Mouse (Mus musculus): ENCODE measurements around the gene Itga2. TPM values are rescaled to one million over a fixed set of nuclear protein-coding genes. Genes with fewer than 3 reads are reported as not detected.
A peak's percentile ranks its signal among the peaks of the same experiment; 100 is the strongest.

The Itga2 gene
- polyA plus RNA-seq, 1 experiment: 0.34 TPM

DNA sequence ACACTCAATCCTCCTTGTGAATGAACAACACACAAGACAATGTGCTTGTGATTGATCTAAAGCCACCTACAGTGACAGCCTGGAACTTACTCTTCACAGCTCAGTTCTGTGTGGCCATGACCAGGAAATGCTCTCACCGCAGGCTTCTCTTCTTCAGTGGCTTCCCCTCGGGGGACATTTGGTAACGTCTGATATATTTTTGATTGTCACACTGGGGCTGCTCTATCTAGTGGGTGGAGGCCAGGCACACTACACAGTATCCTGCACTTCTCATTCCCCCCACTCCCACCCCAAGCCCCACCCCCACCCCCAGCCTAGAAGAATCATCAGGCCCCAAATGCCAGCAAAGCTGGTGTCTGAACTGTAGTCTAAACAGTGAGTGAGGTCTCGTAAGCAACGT, 16.1 kb downstream of the Itga2 start:
- TF ChIP-seq FLI1 (IDR thresholded peaks at IDR 0.05; ENCODE audit: low read length) (no peak), GATA1 (IDR thresholded peaks at IDR 0.05; ENCODE audit: borderline replicate concordance, low read length) (no peak)
- H3K4me3 ChIP-seq (replicated peaks): peak overlapping the region; percentile 53
- peaks cover 19% of the 10 kb centered on the region for H3K36me3 ChIP-seq (replicated peaks; ENCODE audit: low read length)
- H3K4me1 ChIP-seq: peaks cover 59% of the 10 kb centered on the region
- H3K27me3 ChIP-seq (replicated peaks): no peaks in the 10 kb centered on the region
- H3K9me3 ChIP-seq: peaks cover 7% of the 10 kb centered on the region

DNA sequence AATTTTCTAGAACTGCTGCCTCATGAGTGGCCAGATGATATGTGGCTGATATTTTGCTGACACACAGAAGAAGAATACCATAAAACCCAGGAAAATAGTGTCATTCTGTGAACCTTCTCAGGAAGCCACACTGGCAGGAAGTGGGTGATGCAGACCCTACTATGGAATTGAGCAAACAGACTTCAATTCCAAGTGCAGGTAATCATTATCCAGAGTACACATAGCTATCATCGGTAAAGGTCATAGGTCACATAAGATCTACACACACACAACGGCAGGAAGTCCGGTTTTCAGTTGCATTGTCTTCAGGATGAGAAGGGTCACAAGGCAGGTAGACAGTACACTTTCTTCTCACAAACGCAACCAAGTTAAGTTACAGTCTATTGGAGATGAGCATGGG, 16.9 kb downstream of the Itga2 start:
- TF ChIP-seq GATA1 (IDR thresholded peaks at IDR 0.05; ENCODE audit: borderline replicate concordance, low read length): no peak
- no peak for TF ChIP-seq FLI1 (IDR thresholded peaks at IDR 0.05; ENCODE audit: low read length)
- Histone ChIP-seq H3K4me3 (replicated peaks) (peak overlapping the region; percentile 60), H3K36me3 (replicated peaks; ENCODE audit: low read length) (peaks cover 16% of the 10 kb centered on the region), H3K9me3 (peaks cover 4% of the 10 kb centered on the region), H3K4me1 (peaks cover 67% of the 10 kb centered on the region), H3K27me3 (replicated peaks) (no peaks in the 10 kb centered on the region)

DNA sequence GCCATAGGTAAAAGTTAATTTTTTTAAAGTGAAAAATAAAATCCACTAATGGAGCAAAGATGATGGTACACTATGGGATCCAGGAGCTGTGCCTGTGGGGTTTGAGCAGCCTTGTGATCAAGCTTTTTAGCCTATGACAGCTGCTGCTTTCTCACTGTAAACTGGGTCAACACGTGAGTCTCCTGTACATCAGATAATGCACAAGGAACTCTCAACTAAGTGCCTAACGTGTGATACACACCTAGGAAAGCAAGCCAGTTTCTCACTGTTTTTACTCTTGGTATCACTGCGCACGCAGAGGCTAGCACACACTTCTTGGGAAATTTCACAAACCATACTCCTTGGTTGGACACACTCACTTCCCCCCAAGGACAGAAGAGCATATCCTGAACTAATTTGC, 17.3 kb downstream of the Itga2 start:
- TF ChIP-seq FLI1 (IDR thresholded peaks at IDR 0.05; ENCODE audit: low read length) (no peak), GATA1 (IDR thresholded peaks at IDR 0.05; ENCODE audit: borderline replicate concordance, low read length) (no peak)
- peaks cover 71% of the 10 kb centered on the region for H3K4me1 ChIP-seq
- H3K27me3 ChIP-seq (replicated peaks): no peaks in the 10 kb centered on the region
- peaks cover 12% of the 10 kb centered on the region for H3K36me3 ChIP-seq (replicated peaks; ENCODE audit: low read length)
- H3K4me3 ChIP-seq (replicated peaks): peak overlapping the region; percentile 69
- H3K9me3 ChIP-seq: peaks cover under 1% of the 10 kb centered on the region; the same call in 1 of the 2 replicates

DNA sequence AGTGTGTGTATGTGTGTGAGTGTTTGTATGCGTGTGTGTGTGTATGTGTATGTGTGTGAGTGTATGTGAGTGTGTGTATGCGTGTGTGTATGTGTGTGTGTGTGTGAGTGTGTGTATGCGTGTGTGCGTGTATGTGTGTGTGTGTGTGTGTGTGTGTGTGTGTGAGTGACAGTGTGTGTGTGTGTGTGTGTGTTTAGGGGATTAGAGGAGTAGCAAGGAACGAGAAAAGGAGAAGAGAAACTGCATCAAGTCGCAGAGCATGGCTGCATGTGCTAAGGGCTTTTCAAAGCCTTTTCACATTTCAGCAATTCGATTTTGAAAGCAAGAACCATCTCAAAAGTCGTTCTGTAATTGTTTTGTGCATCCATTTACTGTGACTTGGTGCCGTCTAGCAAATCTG, 21.3 kb downstream of the Itga2 start:
- Histone ChIP-seq H3K4me3 (replicated peaks) (no peak overlapping the region), H3K9me3 (no peaks in the 10 kb centered on the region)

DNA sequence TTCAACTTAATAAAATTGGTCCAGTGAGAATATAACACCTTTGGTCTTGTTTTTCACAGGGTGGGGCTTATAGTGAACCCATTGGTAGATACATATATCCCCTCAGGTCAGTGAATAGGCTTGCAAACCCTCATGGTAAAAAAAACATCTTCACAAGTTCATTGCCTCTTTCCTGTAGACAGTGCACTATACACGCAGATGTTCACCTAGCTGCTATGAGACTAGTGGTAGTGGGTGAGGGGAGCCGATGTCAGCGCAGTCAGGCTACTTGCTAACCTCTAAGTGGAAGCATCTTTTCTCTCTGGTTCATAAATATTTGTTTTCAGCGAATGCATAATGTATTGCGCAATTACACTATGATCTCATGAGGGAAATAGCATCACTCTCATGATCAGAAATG, 22.4 kb downstream of the Itga2 start:
- peaks cover 13% of the 10 kb centered on the region for H3K36me3 ChIP-seq (replicated peaks; ENCODE audit: low read length)
- H3K27me3 ChIP-seq (replicated peaks): no peaks in the 10 kb centered on the region
- H3K9me3 ChIP-seq: no peaks in the 10 kb centered on the region
- TF ChIP-seq GATA1 (IDR thresholded peaks at IDR 0.05; ENCODE audit: borderline replicate concordance, low read length) (no peak), FLI1 (IDR thresholded peaks at IDR 0.05; ENCODE audit: low read length) (no peak)
- no peak overlapping the region for H3K4me3 ChIP-seq (replicated peaks)
- H3K4me1 ChIP-seq: peaks cover 55% of the 10 kb centered on the region

More for the DNA sequence above, 21.3 kb downstream of the Itga2 start:
- peaks cover 66% of the 10 kb centered on the region for H3K4me1 ChIP-seq
- H3K27me3 ChIP-seq (replicated peaks): no peaks in the 10 kb centered on the region
- TF ChIP-seq FLI1 (IDR thresholded peaks at IDR 0.05; ENCODE audit: low read length): no peak
- TF ChIP-seq GATA1 (IDR thresholded peaks at IDR 0.05; ENCODE audit: borderline replicate concordance, low read length): no peak
- H3K36me3 ChIP-seq (replicated peaks; ENCODE audit: low read length): peaks cover 13% of the 10 kb centered on the region

DNA sequence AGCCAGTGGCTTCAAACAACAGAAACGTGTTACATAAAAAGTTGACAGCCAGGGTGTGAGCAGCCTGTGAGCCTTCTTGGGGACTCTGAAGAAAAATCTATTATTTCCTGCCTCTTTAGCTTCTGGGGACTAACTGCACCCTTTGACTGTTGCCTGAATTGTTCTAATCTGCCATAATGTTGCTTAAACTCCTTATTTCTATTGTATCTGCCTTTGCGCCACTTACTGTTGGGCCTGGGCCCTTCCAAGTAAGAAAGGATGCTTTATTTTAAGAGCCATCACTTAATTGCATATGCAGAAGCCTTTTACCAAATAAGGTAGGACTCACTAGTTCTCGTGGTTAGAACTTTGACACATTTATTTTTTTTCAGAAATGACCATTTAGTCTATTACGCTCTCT, 24.0 kb downstream of the Itga2 start:
- H3K36me3 ChIP-seq (replicated peaks; ENCODE audit: low read length): peaks cover 13% of the 10 kb centered on the region
- peaks cover 57% of the 10 kb centered on the region for H3K4me1 ChIP-seq
- H3K27me3 ChIP-seq (replicated peaks): no peaks in the 10 kb centered on the region
- H3K4me3 ChIP-seq (replicated peaks): no peak overlapping the region
- TF ChIP-seq GATA1 (IDR thresholded peaks at IDR 0.05; ENCODE audit: borderline replicate concordance, low read length) (no peak), FLI1 (IDR thresholded peaks at IDR 0.05; ENCODE audit: low read length) (no peak)
- no peaks in the 10 kb centered on the region for H3K9me3 ChIP-seq

DNA sequence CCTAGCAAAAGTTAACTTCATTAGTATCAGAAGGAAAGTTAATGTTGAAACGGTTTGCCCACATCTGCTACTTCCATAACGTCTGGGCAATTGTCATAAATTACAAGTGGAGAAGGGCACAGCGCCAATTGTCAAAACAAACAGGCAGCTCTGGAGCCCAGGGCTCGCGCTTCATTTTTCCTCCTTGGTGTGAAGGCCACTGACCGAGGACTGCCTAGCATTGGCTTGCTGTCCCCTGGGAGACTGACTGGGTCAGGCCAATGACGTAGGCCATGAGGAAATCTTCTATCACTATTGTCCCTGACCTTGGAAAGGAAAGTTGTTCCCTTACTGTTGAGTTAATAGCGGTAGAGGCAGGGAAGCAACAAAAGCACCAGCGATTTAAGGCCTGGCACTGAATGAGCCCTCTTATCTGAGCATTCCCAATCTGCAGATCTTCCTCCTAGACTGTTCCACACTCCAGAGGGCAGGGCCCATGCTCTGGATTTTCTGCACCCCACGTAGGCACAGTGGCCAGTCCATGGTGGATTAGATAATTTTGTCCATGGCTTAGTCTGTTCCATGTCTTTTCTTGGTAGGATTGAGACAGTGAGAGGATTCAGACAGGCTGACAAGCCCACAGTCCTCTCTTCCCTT, 35.0 kb downstream of the Itga2 start:
- no peak overlapping the region for H3K4me3 ChIP-seq (replicated peaks)
- H3K36me3 ChIP-seq (replicated peaks; ENCODE audit: low read length): peaks cover 41% of the 10 kb centered on the region
- H3K27me3 ChIP-seq (replicated peaks): no peaks in the 10 kb centered on the region
- peaks cover 12% of the 10 kb centered on the region; the same call in 1 of the 2 replicates for H3K4me1 ChIP-seq
- peaks cover 4% of the 10 kb centered on the region; the same call in 1 of the 2 replicates for H3K9me3 ChIP-seq
- TF ChIP-seq GATA1 (IDR thresholded peaks at IDR 0.05; ENCODE audit: borderline replicate concordance, low read length) (no peak), FLI1 (IDR thresholded peaks at IDR 0.05; ENCODE audit: low read length) (no peak)

DNA sequence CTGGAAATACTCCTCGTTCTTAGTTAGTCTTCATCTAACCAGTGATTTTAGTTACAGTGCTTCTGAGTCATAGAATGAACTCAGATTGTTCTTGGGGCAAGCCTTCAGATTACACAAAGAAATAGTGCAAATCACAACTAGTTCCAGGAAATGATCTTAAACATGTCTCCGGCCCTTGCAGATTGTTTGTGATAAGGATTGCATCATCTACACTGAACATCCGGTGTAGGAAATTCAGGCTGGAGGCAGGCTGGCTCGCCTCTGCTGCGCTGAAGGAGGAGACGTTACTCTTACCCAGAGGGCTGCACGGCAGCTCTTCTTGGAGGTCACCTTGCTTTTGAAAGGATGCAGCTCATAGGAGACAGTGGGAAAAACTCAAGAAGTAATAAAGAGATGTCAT, 36.0 kb downstream of the Itga2 start:
- Histone ChIP-seq H3K36me3 (replicated peaks; ENCODE audit: low read length) (peaks cover 44% of the 10 kb centered on the region), H3K27me3 (replicated peaks) (no peaks in the 10 kb centered on the region), H3K9me3 (peaks cover 4% of the 10 kb centered on the region; the same call in 1 of the 2 replicates), H3K4me3 (replicated peaks) (no peak overlapping the region), H3K4me1 (peaks cover 22% of the 10 kb centered on the region)
- no peak for TF ChIP-seq FLI1 (IDR thresholded peaks at IDR 0.05; ENCODE audit: low read length)
- TF ChIP-seq GATA1 (IDR thresholded peaks at IDR 0.05; ENCODE audit: borderline replicate concordance, low read length): no peak

DNA sequence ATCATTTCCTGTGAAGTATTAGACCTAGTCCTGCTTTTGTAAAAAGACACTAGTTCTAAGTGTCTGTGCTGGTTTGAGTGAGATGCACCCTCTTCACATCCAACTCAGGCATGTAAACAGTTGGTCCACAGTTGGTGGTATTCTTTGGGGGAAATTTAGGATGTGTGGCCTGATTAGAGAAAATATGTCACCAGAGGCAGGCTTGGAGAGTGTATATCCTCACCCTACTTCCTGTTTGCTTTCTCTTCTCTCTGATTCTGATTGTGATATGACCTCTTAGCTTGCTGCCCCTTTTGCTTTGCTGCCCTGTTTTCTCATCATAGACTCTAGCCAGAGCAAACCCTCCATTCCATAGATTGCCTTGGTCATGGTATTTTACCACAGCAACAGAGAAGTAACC, 37.2 kb downstream of the Itga2 start:
- TF ChIP-seq FLI1 (IDR thresholded peaks at IDR 0.05; ENCODE audit: low read length): no peak
- no peak for TF ChIP-seq GATA1 (IDR thresholded peaks at IDR 0.05; ENCODE audit: borderline replicate concordance, low read length)
- Histone ChIP-seq H3K36me3 (replicated peaks; ENCODE audit: low read length) (peaks cover 54% of the 10 kb centered on the region), H3K4me3 (replicated peaks) (no peak overlapping the region), H3K27me3 (replicated peaks) (no peaks in the 10 kb centered on the region), H3K4me1 (peaks cover 29% of the 10 kb centered on the region), H3K9me3 (peaks cover 4% of the 10 kb centered on the region; the same call in 1 of the 2 replicates)

DNA sequence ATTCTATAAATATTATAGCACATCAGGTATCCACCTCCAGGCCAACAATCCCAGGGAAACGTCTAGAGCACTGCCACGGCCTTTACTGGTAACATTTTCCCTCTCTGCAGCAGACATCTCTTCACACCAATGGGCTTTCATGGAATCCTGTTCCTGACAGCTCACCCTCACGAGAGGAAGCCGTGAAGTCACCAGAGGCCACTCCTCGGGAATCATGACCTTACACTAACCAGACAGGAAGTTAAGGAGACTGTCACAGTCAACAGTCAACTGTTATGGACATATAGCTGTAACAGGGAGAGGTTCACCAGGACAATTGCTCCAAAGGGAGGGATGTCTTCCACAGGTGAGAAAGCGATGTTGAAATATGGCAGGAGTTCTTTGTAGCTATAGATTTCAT, 40.2 kb downstream of the Itga2 start:
- TF ChIP-seq GATA1 (IDR thresholded peaks at IDR 0.05; ENCODE audit: borderline replicate concordance, low read length) (no peak), FLI1 (IDR thresholded peaks at IDR 0.05; ENCODE audit: low read length) (no peak)
- Histone ChIP-seq H3K9me3 (no peaks in the 10 kb centered on the region), H3K27me3 (replicated peaks) (no peaks in the 10 kb centered on the region), H3K4me1 (peaks cover 37% of the 10 kb centered on the region), H3K4me3 (replicated peaks) (no peak overlapping the region), H3K36me3 (replicated peaks; ENCODE audit: low read length) (peaks cover 55% of the 10 kb centered on the region)
